Mouse (Mus musculus) G1E (cell line): Measurements from ENCODE around the gene Timm29.

ENCODE experiments used
- CTCF ChIP-seq: IDR thresholded peaks from 2 replicates; pipeline ENCODE4 v1.5.1; 2012; ENCODE audit warnings: low read depth, low read length, inconsistent platforms, mixed read lengths
- GATA1 ChIP-seq: IDR thresholded peaks from 2 replicates; pipeline ENCODE4 v1.6.1; 2012; ENCODE audit warnings: borderline replicate concordance, low read length, inconsistent platforms, mixed read lengths

- TF ChIP-seq CTCF (no peak), GATA1 (no peak)
Observed at GRCm38 (mm10) chr9:21622676-21623075, 30.2 kb downstream of the Timm29 start.
